Mouse (Mus musculus): Measurements from ENCODE around the gene Slc4a1. TPM values are rescaled to one million over a fixed set of nuclear protein-coding genes. Genes with fewer than 3 reads are reported as not detected.

Gene Slc4a1
- total RNA-seq, 2 experiments from 2014 or later, result 0.07 TPM; not detected in 1

DNA sequence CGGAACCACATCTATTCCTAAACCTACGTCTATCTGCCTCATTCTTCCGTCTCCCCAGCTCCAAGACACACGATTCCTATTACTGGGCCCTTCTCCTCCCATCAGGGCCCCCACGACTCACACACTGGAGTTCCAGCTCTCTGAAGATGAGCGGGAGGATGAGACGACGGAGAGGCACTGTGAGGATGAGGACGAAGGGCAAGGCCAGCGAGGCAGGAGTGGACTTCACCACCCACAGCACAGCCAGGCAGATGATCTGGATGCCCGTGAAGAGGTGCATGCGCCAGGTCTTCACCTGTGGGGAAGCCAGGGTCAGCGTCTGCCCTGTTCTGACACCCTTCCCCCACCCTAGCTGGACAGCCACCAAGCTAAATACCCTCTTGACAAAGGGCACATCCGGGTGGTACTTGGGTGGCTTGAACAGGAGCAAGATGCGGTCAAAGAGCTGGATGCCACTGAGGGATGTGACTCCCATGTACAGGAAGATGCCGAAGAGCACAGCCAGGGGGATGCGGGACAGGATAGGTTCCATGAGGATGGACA, 15.0 kb downstream of the Slc4a1 start:
- DNase-seq (ENCODE audit: low spot score), result no peak

- no peak for DNase-seq (ENCODE audit: low spot score)
Observed at GRCm38 (mm10) chr11:102350416-102350815, 15.6 kb downstream of the Slc4a1 start.

DNA sequence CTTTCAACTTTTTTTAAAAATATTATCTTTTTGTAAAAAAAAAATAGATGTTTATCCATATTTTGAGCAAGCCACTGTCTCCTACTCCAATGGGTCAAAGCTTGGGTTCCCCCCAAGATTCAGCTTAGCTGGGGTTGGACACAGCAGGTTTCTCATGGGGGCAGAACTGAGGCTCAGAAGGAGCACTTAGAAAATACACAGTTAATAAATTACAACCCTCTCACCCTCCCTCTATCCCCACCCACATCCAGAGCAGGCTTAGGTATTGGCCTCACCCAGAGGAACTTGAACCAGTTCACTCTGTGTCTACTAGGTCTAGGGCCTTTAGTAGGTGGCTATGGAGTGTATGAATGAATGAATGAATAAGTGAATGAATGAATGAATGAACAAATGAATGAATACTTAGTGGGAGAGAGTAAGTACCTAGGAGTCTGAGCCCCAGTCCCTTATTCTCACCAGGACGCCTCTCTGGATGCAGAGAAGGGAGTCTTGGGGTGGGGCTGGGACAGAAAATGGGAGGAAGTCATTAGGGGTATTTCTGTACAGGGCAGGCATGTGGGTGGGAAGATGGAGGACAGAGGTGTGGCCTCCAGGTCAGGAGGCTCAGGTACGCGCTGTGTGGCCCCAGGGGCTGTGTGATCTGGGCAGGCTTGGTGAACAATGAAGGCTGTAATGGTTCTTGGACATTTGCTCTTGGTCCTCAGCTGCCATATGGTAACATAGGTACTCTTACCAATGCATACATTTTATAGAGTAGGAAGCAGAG, 16.6 kb downstream of the Slc4a1 start:
- DNase-seq (ENCODE audit: low spot score), result no peak

GRCm38 (mm10) chr11:102348771-102349170, 17.2 kb downstream of the Slc4a1 start:
- DNase-seq (ENCODE audit: low spot score), result no peak

- DNase-seq (ENCODE audit: low spot score), result no peak
Observed at GRCm38 (mm10) chr11:102348101-102348585, 17.9 kb downstream of the Slc4a1 start.

- no peak for DNase-seq (ENCODE audit: low spot score)
Observed at GRCm38 (mm10) chr11:102347683-102348082, 18.3 kb downstream of the Slc4a1 start.

GRCm38 (mm10) chr11:102346926-102347325, 19.1 kb downstream of the Slc4a1 start:
- DNase-seq (ENCODE audit: low spot score), result no peak

DNA sequence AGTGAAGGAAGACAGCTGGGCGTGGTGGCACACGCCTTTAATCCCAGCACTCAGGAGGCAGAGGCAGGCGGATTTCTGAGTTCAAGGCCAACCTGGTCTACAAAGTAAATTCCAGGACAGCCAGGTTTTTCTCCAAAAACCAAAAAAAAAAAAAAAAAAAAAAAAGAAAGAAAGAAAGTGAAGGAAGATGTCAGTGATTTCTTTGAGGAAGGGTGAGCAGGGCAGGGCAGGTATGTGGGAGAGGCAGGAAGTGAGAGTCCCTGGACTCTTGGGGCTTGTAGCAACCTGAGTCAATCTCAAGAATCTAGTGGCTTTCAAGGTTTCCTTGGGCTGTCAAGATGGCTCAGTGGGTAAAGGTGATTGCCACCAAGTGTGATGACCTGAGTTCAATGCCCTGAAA, 21.5 kb downstream of the Slc4a1 start:
- DNase-seq (ENCODE audit: low spot score), result no peak

- no peak for DNase-seq (ENCODE audit: low spot score)
Observed at GRCm38 (mm10) chr11:102342742-102343141, 23.3 kb downstream of the Slc4a1 start.

DNA sequence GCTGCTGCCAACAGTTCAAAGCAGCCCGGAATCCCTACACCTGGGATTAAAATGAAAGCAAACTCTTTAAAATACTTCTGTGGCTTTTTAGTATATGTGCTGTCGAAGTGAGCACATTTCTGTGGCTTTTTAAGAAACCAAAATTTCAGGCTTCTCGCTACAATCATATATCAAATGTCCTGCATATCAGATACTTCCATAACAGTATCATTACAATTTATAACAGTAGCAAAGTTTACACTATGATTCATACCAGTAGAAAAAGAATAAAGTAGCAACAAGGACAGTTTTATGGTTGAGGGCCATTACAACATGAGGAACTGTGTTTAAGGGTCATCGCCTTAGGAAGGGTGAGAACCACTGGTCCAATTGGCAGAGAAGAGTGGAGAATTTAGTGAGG, 24.9 kb downstream of the Slc4a1 start:
- no peak for DNase-seq (ENCODE audit: low spot score)

- no peak for DNase-seq (ENCODE audit: low spot score)
Observed at GRCm38 (mm10) chr11:102339624-102340023, 26.4 kb downstream of the Slc4a1 start.

DNA sequence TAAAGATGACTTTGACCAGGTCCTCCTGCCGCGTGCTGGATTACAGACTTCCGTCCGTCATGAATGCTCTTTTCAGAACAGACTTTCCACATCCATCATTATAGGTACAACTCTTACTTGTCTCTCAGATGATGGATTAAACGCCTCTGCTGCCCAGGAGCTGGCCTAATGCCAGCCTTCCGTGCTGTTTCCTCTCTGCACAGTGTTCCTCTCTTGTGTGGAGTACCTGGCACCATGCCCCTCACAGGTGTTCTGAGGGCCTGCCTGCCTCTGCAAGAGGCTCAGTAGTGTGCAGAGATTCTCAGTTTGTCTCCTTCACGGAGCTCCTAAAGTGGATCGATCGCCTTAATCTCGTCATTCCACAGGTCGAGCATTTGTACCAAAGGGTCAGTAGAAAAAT, 26.8 kb downstream of the Slc4a1 start:
- DNase-seq (ENCODE audit: low spot score), result no peak

DNA sequence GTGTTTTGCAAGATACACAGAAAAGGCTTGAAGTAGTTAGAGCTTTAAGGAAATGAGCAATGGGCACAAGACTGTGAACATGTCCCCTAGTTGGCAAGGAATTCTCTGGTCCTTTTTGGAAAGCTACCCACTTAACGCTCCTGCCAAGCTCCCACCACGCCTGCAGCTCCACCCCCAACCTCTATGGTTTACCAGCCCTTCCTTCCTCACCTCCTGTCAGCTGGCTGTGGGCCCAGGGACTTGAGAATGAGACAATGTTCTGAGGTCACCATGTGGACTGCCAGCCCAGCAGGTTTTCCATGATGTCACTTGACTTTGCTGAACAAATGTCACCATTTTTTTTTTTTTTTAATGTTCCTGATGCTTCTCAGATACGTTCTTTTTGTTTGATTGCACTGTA, 27.4 kb downstream of the Slc4a1 start:
- DNase-seq (ENCODE audit: low spot score), result peak; percentile 56

- DNase-seq (ENCODE audit: low spot score), result no peak
Observed at GRCm38 (mm10) chr11:102337921-102338320, 28.1 kb downstream of the Slc4a1 start.

- peak; percentile 24 for DNase-seq (ENCODE audit: low spot score)
Observed at GRCm38 (mm10) chr11:102336191-102336590, 29.8 kb downstream of the Slc4a1 start.

DNA sequence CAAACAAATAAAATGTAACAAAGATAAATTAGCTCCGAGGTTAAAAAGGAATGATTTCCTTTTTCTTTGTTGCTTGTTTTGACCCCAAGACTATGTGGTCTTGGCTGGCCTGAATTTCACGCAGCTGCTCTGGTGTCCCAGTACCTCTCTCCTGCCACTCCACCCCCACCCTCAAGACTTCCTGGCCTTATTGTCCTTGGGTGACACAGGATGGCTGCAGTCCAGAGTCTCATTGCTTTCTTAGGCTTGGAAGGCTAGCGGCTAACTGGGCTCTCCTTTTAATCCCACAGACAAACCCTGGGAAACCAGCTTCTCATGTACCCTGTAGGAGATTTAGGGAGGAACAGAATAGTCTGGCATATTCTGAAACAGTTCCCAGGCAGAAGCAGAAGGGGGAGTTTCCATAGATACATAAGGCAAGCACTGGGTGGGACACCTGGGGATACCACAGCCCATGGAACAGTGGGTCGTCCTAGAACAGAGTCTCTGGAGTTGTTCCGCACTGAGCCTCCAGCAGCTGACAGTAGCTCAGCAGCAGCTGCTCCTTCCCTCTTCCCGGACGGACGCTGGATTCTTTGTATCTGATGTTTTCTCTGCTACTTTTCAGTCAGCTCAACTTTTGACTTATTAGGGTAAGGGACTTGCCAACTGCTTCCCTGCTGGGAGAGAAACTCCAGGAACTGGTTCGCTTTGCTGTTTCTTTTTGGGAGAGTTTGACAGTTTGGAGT, 30.9 kb downstream of the Slc4a1 start:
- peak; percentile 46 for DNase-seq (ENCODE audit: low spot score)

DNA sequence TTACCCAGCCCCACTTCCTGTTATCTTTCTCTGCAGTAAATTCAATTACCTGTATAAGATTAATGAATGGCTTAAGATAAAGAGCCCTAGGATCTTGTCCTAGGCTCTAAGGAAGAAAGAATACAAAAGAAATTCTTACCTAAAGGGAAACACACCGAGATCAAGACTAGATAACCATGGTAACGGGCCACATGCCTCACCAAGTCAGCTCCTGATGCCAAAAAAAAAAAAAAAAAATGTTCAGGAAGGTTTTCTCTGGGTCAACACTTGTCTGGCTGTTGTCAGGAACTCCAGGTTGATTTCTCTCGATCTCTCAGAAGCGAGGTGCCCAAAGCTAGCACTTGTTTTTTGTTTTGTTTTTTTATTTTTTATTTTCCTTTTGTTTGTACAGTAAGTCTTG, 32.0 kb downstream of the Slc4a1 start:
- no peak for DNase-seq (ENCODE audit: low spot score)

DNA sequence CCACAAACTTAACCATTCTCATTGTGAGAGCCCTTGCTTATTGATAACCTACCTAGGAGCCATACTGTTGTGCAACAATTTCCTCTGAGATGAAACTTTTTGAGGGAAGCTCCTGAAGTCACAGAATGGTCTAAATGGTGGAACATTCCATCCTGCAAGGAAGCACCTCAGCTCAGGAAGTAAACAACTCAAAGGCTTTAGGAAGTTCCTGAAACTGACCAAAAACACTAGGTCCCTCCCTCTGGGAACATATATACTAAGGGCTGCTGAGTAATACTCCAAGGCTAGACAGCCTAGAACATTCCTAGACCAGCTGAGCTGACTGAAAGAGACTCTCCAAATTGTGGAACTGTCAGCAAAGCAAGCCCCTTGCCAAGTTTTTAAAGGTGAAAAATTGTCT, 32.9 kb downstream of the Slc4a1 start:
- DNase-seq (ENCODE audit: low spot score), result no peak

DNA sequence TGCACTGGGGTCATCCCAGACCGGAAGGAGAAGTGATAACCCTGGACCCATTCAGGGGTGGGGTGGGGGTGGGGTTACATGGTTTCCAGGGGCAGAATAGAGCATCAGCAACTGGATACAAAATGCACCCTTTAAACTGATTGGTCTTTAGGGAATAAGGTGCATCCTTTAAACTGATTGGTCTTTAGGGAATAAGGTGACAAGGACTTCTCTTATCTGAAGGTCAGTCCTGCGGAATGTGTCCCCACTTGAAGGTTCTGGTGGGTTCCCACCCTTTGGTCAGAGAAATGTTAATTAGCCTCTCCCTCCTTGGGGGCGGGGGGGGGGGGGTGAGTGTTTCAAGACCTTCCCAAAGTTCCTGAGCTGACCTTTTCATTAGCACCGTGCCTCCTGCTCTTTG, 34.2 kb downstream of the Slc4a1 start:
- no peak for DNase-seq (ENCODE audit: low spot score)

GRCm38 (mm10) chr11:102330039-102330438, 36.0 kb downstream of the Slc4a1 start:
- no peak for DNase-seq (ENCODE audit: low spot score)

- no peak for DNase-seq (ENCODE audit: low spot score)
Observed at GRCm38 (mm10) chr11:102329518-102329917, 36.5 kb downstream of the Slc4a1 start.

DNA sequence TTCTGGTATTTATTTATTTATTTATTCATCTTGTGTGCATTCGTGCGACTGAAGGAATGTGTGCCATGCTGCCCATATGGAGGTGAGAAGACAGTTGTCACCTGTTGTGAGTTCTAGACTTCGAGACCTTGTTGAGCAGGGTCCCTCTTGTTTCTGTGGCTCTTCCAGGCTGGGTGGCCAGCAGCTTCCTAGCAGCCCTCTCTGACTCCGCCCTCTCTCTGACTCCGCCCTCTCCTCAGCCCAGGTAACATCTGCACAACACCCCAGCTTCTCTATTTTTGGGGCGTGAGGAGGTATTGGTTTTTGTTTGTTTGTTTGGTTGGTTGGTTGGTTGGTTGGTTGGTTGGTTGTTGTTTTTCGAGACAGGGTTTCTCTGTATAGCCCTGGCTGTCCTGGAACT, 38.2 kb downstream of the Slc4a1 start:
- DNase-seq (ENCODE audit: low spot score), result no peak

- peak; percentile 36 for DNase-seq (ENCODE audit: low spot score)
Observed at GRCm38 (mm10) chr11:102327250-102327649, 38.8 kb downstream of the Slc4a1 start.
